Mouse (Mus musculus) lung, embryonic 14.5 days (tissue): ENCODE data around the gene Susd6. TPM values are rescaled to one million over a fixed set of nuclear protein-coding genes. Genes with fewer than 3 reads are reported as not detected.
A peak's percentile ranks its signal among the peaks of the same experiment; 100 is the strongest.

Experiments
- ATAC-seq: fragments of 200-750 bp; cut with Nextera tagmentation; 2 replicates; pipeline ENCODE4 v1.8.0; 2017; ENCODE audit warnings: mild to moderate bottlenecking, moderate TSS enrichment, moderate library complexity; ENCODE audit not compliant: insufficient read depth
- DNase-seq: peaks from one replicate; pipeline ENCODE4 v3.0.0-alpha.2; 2015
- H3K27ac ChIP-seq: fragments of 300-500 bp; sonication (generic); 2 replicates; pipeline ENCODE4 v1.5.1; 2014; ENCODE audit warnings: low read depth, mild to moderate bottlenecking, moderate library complexity
- H3K27me3 ChIP-seq: fragments of 300-500 bp; sonication (generic); 2 replicates; pipeline ENCODE4 v1.6.1; 2014; ENCODE audit warnings: low read length, control low read depth; ENCODE audit not compliant: insufficient read depth
- H3K36me3 ChIP-seq: fragments of 300-500 bp; sonication (generic); 2 replicates; pipeline ENCODE4 v1.6.1; 2014; ENCODE audit warnings: control low read depth; ENCODE audit not compliant: insufficient read depth
- H3K4me1 ChIP-seq: fragments of 300-500 bp; sonication (generic); 2 replicates; pipeline ENCODE4 v1.6.1; 2014; ENCODE audit warnings: antibody characterized with exemption, control low read depth; ENCODE audit not compliant: insufficient read depth
- H3K4me2 ChIP-seq: fragments of 300-500 bp; sonication (generic); 2 replicates; pipeline ENCODE4 v1.6.1; 2014; ENCODE audit warnings: mild to moderate bottlenecking
- H3K4me3 ChIP-seq: fragments of 300-500 bp; sonication (generic); 2 replicates; pipeline ENCODE4 v1.5.1; 2014; ENCODE audit warnings: low read depth, low read length
- H3K9ac ChIP-seq: fragments of 300-500 bp; sonication (generic); 2 replicates; pipeline ENCODE4 v1.6.1; 2014
- H3K9me3 ChIP-seq: fragments of 300-500 bp; sonication (generic); 2 replicates; pipeline ENCODE4 v1.6.1; 2016; ENCODE audit warnings: low read depth, low read length, control low read depth
- CTCF ChIP-seq: IDR thresholded peaks from 2 replicates; pipeline ENCODE4 v1.5.1; 2016; ENCODE audit warnings: antibody characterized with exemption, low read depth
- WGBS: fragments of 180-500 bp; shearing (Covaris S2); extraction: QIAGEN DNeasy Blood & Tissue Kit; methylation state at CpG from one replicate; pipeline ENCODE4 v1.1.7; 2014; 5-methylcytosine and 5-hydroxymethylcytosine counted together
- polyA plus RNA-seq: library from polyadenylated mRNA; unstranded; fragments of >200 nt; fragmentation: Nextera tagmentation; extraction: Ambion mirVana; gene quantifications from 2 replicates; pipeline ENCODE4 v1.2.1, GENCODE M21; 2014

Susd6 gene
- polyA plus RNA-seq, 1 experiment from 2014 or later: 20.5 TPM

DNA sequence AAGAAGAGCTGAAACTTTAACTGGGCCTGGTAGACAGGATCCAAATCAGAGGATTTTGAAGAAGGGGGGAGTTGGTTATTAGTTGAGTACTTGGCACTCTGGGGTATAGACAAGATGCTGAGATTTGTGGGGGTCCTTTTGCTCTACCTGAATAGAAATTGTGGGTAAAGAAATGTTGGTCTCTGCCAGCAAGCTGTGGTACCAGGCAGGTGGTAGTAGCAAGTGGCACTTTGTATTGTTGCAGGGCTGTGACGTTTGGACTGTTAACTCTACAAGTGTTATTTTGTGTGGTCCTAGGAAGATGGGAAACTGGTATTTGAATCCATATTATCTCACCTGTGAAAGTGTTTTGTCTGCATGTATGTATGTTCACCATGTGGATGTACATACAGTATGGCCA, 55.6 kb downstream of the Susd6 start:
- Histone ChIP-seq H3K4me1 (peaks cover 19% of the 10 kb centered on the region), H3K27ac (no peak overlapping the region), H3K36me3 (no peaks in the 10 kb centered on the region), H3K4me2 (no peak overlapping the region), H3K9me3 (no peaks in the 10 kb centered on the region), H3K27me3 (no peaks in the 10 kb centered on the region), H3K4me3 (no peak overlapping the region), H3K9ac (no peak overlapping the region)
- WGBS: 75% methylated on average over 1 of the region's 1 CpGs
- ATAC-seq: no peak
- no peak for TF ChIP-seq CTCF
- no peak for DNase-seq

DNA sequence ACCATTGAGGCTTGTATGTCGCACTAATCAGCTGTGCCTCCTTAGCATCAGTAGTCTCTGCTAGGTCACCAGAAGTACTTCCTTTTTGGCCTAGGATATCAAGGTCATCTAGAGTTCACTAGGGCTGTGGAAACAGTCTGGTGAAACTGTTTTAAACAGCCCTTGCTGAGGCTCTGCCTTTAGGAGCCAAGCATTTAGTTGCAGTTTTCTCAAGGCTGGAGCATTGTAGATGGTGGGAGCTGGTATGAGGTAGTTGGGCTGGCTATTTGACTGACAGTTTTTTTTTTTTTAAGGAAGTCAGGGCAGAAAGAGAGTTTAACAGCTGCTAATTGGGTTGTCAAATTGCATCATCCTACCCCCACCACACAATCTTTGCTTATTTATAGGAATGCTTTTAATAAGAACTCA, 56.6 kb downstream of the Susd6 start:
- DNase-seq: peak; percentile 20
- Histone ChIP-seq H3K4me3 (no peak overlapping the region), H3K9me3 (no peaks in the 10 kb centered on the region), H3K4me2 (no peak overlapping the region), H3K9ac (no peak overlapping the region), H3K4me1 (peaks cover 19% of the 10 kb centered on the region), H3K27ac (no peak overlapping the region), H3K27me3 (no peaks in the 10 kb centered on the region), H3K36me3 (no peaks in the 10 kb centered on the region)
- 42% methylated on average over 1 of the region's 1 CpGs for WGBS
- TF ChIP-seq CTCF: no peak
- no peak for ATAC-seq

DNA sequence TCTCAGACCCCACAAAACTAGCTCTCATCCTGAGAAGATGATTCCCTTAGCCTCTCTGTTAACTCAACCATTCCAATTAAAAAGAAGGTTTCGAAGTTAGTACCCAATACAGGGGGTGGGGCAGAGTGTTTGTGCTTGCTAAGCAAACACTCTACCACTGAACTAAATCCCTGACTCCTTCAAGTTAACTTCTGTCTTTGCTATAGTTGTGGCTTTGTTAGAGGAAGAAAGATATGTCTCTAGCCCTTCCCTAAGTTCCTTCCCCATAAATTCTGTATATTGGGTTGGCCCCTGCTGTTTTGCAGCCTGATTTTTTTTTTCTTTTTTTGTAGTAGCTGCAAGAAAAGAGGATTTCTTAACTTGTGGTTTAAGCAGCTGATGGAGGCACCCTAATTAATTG, 61.7 kb downstream of the Susd6 start:
- H3K36me3 ChIP-seq: no peaks in the 10 kb centered on the region
- WGBS: 60% methylated on average over 1 of the region's 1 CpGs
- TF ChIP-seq CTCF: no peak
- no peak overlapping the region for H3K27ac ChIP-seq
- no peak for ATAC-seq
- no peaks in the 10 kb centered on the region for H3K27me3 ChIP-seq
- H3K4me3 ChIP-seq: no peak overlapping the region
- no peak for DNase-seq
- no peak overlapping the region for H3K4me2 ChIP-seq
- H3K4me1 ChIP-seq: peaks cover 10% of the 10 kb centered on the region
- no peaks in the 10 kb centered on the region for H3K9me3 ChIP-seq
- no peak overlapping the region for H3K9ac ChIP-seq

DNA sequence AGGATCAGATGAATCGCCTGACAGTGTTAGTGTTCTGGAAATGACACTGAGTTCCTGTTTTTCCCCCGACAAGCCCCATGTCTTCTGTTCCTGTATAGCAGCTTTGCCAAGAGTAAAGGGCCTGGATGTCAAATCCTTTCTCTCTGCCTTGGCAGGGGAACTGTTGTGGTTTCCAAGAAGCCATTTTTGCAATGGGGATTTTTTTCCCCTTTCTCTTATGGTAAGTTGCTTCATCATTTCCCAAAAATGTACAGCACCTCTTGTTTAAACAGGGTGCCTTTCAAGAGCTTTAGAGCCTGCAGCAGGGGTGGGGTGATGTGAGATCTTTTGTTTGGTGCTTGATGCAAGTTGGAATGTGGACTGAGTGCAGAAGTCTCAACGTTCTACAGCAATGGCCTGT, 63.4 kb downstream of the Susd6 start:
- Histone ChIP-seq H3K27me3 (no peaks in the 10 kb centered on the region), H3K9ac (no peak overlapping the region), H3K4me3 (no peak overlapping the region), H3K27ac (peak overlapping the region; percentile 75), H3K4me2 (no peak overlapping the region), H3K9me3 (no peaks in the 10 kb centered on the region), H3K36me3 (no peaks in the 10 kb centered on the region), H3K4me1 (peaks cover 10% of the 10 kb centered on the region)
- no peak for TF ChIP-seq CTCF
- peak; percentile 49; the same call in 1 of the 2 replicates for ATAC-seq
- peak; percentile 67 for DNase-seq
- 32% methylated on average over 3 of the region's 3 CpGs for WGBS

DNA sequence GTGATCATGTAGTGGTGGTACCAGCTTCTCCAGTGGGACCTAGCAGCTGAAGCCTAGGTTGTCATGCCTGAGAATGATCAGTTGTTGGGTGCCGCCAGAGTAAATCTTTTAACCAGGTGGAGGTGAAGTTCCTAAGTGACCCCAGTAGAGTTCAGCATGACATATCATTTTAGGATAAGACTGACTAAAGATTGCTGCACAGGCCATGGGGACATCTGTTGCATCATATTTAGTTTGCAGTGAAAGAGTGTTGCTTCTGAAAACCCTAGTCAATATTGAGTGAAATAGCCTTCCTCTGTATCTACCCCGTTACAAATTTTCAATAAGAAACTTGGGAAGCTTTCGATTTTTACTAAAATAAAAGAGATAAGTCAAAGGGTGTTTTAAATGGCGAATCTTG, 64.4 kb downstream of the Susd6 start:
- Histone ChIP-seq H3K27me3 (no peaks in the 10 kb centered on the region), H3K4me1 (peaks cover 10% of the 10 kb centered on the region), H3K9ac (no peak overlapping the region), H3K4me2 (no peak overlapping the region), H3K4me3 (no peak overlapping the region), H3K9me3 (no peaks in the 10 kb centered on the region), H3K36me3 (no peaks in the 10 kb centered on the region), H3K27ac (peak overlapping the region; percentile 75; the same call in 1 of the 2 replicates)
- DNase-seq (no peak), ATAC-seq (no peak)
- 93% methylated on average over 4 of the region's 4 CpGs for WGBS
- no peak for TF ChIP-seq CTCF

DNA sequence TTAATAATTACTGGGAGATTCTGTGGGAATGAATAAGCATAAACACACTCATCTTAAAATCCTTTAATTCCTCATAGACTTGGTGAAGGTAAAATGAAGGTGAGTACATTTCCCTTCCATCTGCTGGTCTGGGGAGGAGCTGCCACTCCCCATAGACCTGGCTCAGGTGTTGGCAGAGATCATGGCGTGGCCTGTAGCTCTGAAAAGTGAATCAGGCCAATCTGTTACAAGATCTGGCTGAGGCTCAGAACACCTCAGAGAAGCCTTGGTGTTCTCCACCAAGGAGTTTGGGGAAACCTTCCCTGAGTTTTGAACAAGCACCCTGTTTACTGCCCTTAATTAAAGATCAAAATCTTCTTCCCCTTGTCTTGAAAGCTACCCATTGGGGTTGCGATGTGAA, 64.8 kb downstream of the Susd6 start:
- WGBS: 79% methylated on average over 2 of the region's 2 CpGs
- ATAC-seq (no peak), DNase-seq (no peak)
- Histone ChIP-seq H3K9ac (no peak overlapping the region), H3K27me3 (no peaks in the 10 kb centered on the region), H3K27ac (no peak overlapping the region), H3K4me1 (peaks cover 10% of the 10 kb centered on the region), H3K36me3 (no peaks in the 10 kb centered on the region), H3K4me2 (no peak overlapping the region), H3K9me3 (no peaks in the 10 kb centered on the region), H3K4me3 (no peak overlapping the region)
- TF ChIP-seq CTCF: no peak

DNA sequence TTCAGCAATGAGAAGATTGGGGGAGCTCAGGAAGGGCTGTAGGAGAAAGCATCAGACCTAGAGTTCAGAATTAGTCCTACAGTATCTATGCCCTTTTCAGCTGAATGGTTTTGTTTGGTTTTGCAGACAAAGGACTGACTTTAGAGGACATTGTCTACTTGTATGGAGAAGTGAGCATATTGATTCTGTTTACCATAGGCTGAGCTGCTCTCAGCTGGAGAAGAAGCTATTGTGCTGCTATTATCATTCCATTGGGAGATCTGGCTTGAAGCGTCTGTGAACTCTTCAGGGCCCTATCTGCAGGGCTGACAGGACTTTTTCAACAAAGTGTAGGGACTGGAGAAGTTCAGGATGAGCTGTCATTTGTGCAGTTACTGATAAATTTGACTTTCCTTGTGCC, 65.3 kb downstream of the Susd6 start:
- no peaks in the 10 kb centered on the region for H3K36me3 ChIP-seq
- ATAC-seq (no peak), DNase-seq (no peak)
- H3K4me3 ChIP-seq: no peak overlapping the region
- H3K4me1 ChIP-seq: peaks cover 10% of the 10 kb centered on the region
- H3K27me3 ChIP-seq: no peaks in the 10 kb centered on the region
- no peak for TF ChIP-seq CTCF
- H3K9me3 ChIP-seq: no peaks in the 10 kb centered on the region
- WGBS: 44% methylated on average over 1 of the region's 1 CpGs
- no peak overlapping the region for H3K4me2 ChIP-seq
- no peak overlapping the region for H3K9ac ChIP-seq
- H3K27ac ChIP-seq: no peak overlapping the region
